Mouse (Mus musculus) myocyte (in vitro differentiated cells): ENCODE results near the gene H2-Ke6. TPM values are rescaled to one million over a fixed set of nuclear protein-coding genes. Genes with fewer than 3 reads are reported as not detected.

Experiments used
- H3K27me3 ChIP-seq: one replicate; pipeline ENCODE4 v1.6.1; 2011; ENCODE audit not compliant: control insufficient read depth, insufficient read depth, insufficient read length
- H3K36me3 ChIP-seq: one replicate; pipeline ENCODE4 v1.6.1; 2011; ENCODE audit not compliant: control insufficient read depth, insufficient read depth
- H3K4me2 ChIP-seq: one replicate; pipeline ENCODE4 v1.6.1; 2011; ENCODE audit warnings: low read depth, control low read depth
- H3K4me3 ChIP-seq: one replicate; pipeline ENCODE4 v1.5.1; 2011; ENCODE audit warnings: mild to moderate bottlenecking, control low read depth, moderate library complexity
- H3K79me2 ChIP-seq: one replicate; pipeline ENCODE4 v1.6.1; 2011; ENCODE audit not compliant: control insufficient read depth, insufficient read depth
- H3ac ChIP-seq: one replicate; pipeline ENCODE4 v1.6.1; 2011; ENCODE audit not compliant: control insufficient read depth, insufficient read length
- CEBPB ChIP-seq: IDR thresholded peaks from 2 replicates; pipeline ENCODE4 v1.6.1; 2011; ENCODE audit warnings: mild to moderate bottlenecking, moderate library complexity; ENCODE audit not compliant: poor library complexity, insufficient read depth, severe bottlenecking
- E2F4 ChIP-seq: IDR thresholded peaks from one replicate; pipeline ENCODE4 v1.6.1; 2011; ENCODE audit warnings: mild to moderate bottlenecking, control low read depth, moderate library complexity; ENCODE audit not compliant: insufficient read depth
- MAX ChIP-seq: IDR thresholded peaks from one replicate; pipeline ENCODE4 v1.6.1; 2011; ENCODE audit warnings: low read depth, mild to moderate bottlenecking, control low read depth
- MYOD1 ChIP-seq, 3 experiments: IDR thresholded peaks; one replicate each; pipeline ENCODE4 v1.6.1; 2011; ENCODE audit warnings: control low read depth in 2 of 3, low read depth in 2 of 3, mild to moderate bottlenecking in 2 of 3, moderate library complexity in 1 of 3; ENCODE audit not compliant: insufficient read length in 2 of 3, control insufficient read depth in 1 of 3
- MYOG ChIP-seq, 3 experiments: IDR thresholded peaks; one replicate each; pipeline ENCODE4 v1.6.1; 2011; ENCODE audit warnings: control low read depth in 2 of 3, low read depth in 2 of 3, mild to moderate bottlenecking in 2 of 3; ENCODE audit not compliant: insufficient read length in 2 of 3, control insufficient read depth in 1 of 3, insufficient read depth in 1 of 3
- POLR2A ChIP-seq: IDR thresholded peaks from one replicate; pipeline ENCODE4 v1.6.1; 2011; ENCODE audit warnings: low read depth, mild to moderate bottlenecking, control low read depth, moderate library complexity; ENCODE audit not compliant: insufficient read length
- POLR2AphosphoS2 ChIP-seq: IDR thresholded peaks from one replicate; pipeline ENCODE4 v1.6.1; 2011; ENCODE audit warnings: low read depth, control low read depth; ENCODE audit not compliant: insufficient read length
- REST ChIP-seq: IDR thresholded peaks from one replicate; pipeline ENCODE4 v1.6.1; 2011; ENCODE audit warnings: mild to moderate bottlenecking, control low read depth, moderate library complexity; ENCODE audit not compliant: insufficient read depth, insufficient read length
- SRF ChIP-seq: IDR thresholded peaks from one replicate; pipeline ENCODE4 v1.6.1; 2011; ENCODE audit warnings: low read depth; ENCODE audit not compliant: control insufficient read depth, insufficient read length
- TCF12 ChIP-seq: IDR thresholded peaks from one replicate; pipeline ENCODE4 v1.6.1; 2011; ENCODE audit warnings: mild to moderate bottlenecking, control low read depth; ENCODE audit not compliant: poor library complexity, insufficient read depth, severe bottlenecking
- TCF3 ChIP-seq: IDR thresholded peaks from one replicate; pipeline ENCODE4 v1.6.1; 2011; ENCODE audit warnings: low read depth, control low read depth; ENCODE audit not compliant: insufficient read length
- USF1 ChIP-seq: IDR thresholded peaks from one replicate; pipeline ENCODE4 v1.6.1; 2011; ENCODE audit warnings: low read depth, mild to moderate bottlenecking, control low read depth, moderate library complexity
- polyA plus RNA-seq: library from polyadenylated mRNA; unstranded; fragments of >200 nt; fragmentation: generic; extraction: Trizol; gene quantifications from one replicate; pipeline ENCODE4 v1.2.1, GENCODE M21; 2012; ENCODE audit warnings: missing spikeins

H2-Ke6 gene
- 51.1 TPM for polyA plus RNA-seq

- peak within 1 kb of the TSS; percentile 33 for H3K4me3 ChIP-seq
- H3K27me3 ChIP-seq, result no peaks in the 10 kb centered on the region
- peak within 1 kb of the TSS; percentile 5 for H3ac ChIP-seq
- peaks cover 30% of the 10 kb centered on the region for H3K79me2 ChIP-seq
- H3K36me3 ChIP-seq, result peaks cover 12% of the 10 kb centered on the region
- peak within 1 kb of the TSS; percentile 72 for H3K4me2 ChIP-seq
- no peak for TF ChIP-seq USF1
- no peak for TF ChIP-seq E2F4
- TF ChIP-seq MYOG (IDR thresholded peaks at IDR 0.05; ENCODE audit: control insufficient read depth in 1 of 3, insufficient read depth in 1 of 3, insufficient read length in 2 of 3, low read depth in 2 of 3), result peak in 1 of 3 experiments; percentile 23
- TF ChIP-seq POLR2A, result peak; percentile 79
- peak; percentile 34 for TF ChIP-seq SRF
- TF ChIP-seq POLR2AphosphoS2, result peak; percentile 99
These were observed at the start of gene H2-Ke6 for GRCm38 (mm10) chr17:34027656-34028223. Gene H2-Ke6 (minus strand): TSS chr17:34028060.

GRCm38 (mm10) chr17:34077549-34077948 lies 49.7 kb upstream of the H2-Ke6 start:
- Histone ChIP-seq H3K27me3 (no peaks in the 10 kb centered on the region), H3K36me3 (no peaks in the 10 kb centered on the region), H3K4me2 (peak overlapping the region; percentile 3), H3K4me3 (no peak overlapping the region), H3ac (no peak overlapping the region), H3K79me2 (no peaks in the 10 kb centered on the region)
- TF ChIP-seq POLR2AphosphoS2, result no peak
- TF ChIP-seq E2F4, result no peak
- no peak for TF ChIP-seq TCF12
- TF ChIP-seq MYOD1 (IDR thresholded peaks at IDR 0.05; ENCODE audit: control insufficient read depth in 1 of 3, insufficient read length in 2 of 3, low read depth in 2 of 3), result no peak
- no peak for TF ChIP-seq MYOG (IDR thresholded peaks at IDR 0.05; ENCODE audit: control insufficient read depth in 1 of 3, insufficient read depth in 1 of 3, insufficient read length in 2 of 3, low read depth in 2 of 3)
- TF ChIP-seq POLR2A, result no peak
- TF ChIP-seq TCF3, result no peak
- TF ChIP-seq CEBPB, result no peak
- TF ChIP-seq MAX, result no peak
- TF ChIP-seq USF1, result no peak

GRCm38 (mm10) chr17:34075271-34075670 lies 47.4 kb upstream of the H2-Ke6 start:
- H3K36me3 ChIP-seq, result no peaks in the 10 kb centered on the region
- no peaks in the 10 kb centered on the region for H3K79me2 ChIP-seq
- no peak overlapping the region for H3K4me2 ChIP-seq
- TF ChIP-seq CEBPB (no peak), MYOD1 (IDR thresholded peaks at IDR 0.05; ENCODE audit: control insufficient read depth in 1 of 3, insufficient read length in 2 of 3, low read depth in 2 of 3) (no peak), REST (no peak), POLR2A (no peak), TCF3 (no peak), E2F4 (no peak), MAX (no peak), POLR2AphosphoS2 (no peak), MYOG (IDR thresholded peaks at IDR 0.05; ENCODE audit: control insufficient read depth in 1 of 3, insufficient read depth in 1 of 3, insufficient read length in 2 of 3, low read depth in 2 of 3) (no peak), TCF12 (no peak), SRF (no peak), USF1 (no peak)
- H3ac ChIP-seq, result no peak overlapping the region
- H3K4me3 ChIP-seq, result no peak overlapping the region
- H3K27me3 ChIP-seq, result no peaks in the 10 kb centered on the region

GRCm38 (mm10) chr17:34072091-34072490 lies 44.2 kb upstream of the H2-Ke6 start:
- H3K79me2 ChIP-seq, result no peaks in the 10 kb centered on the region
- H3K27me3 ChIP-seq, result no peaks in the 10 kb centered on the region
- no peak overlapping the region for H3K4me3 ChIP-seq
- TF ChIP-seq POLR2AphosphoS2, result no peak
- no peak for TF ChIP-seq MYOG (IDR thresholded peaks at IDR 0.05; ENCODE audit: control insufficient read depth in 1 of 3, insufficient read depth in 1 of 3, insufficient read length in 2 of 3, low read depth in 2 of 3)
- TF ChIP-seq REST, result no peak
- no peak for TF ChIP-seq USF1
- TF ChIP-seq TCF3, result no peak
- no peak for TF ChIP-seq MYOD1 (IDR thresholded peaks at IDR 0.05; ENCODE audit: control insufficient read depth in 1 of 3, insufficient read length in 2 of 3, low read depth in 2 of 3)
- no peak for TF ChIP-seq TCF12
- TF ChIP-seq CEBPB, result no peak
- no peak for TF ChIP-seq SRF
- no peak for TF ChIP-seq E2F4
- no peak for TF ChIP-seq POLR2A
- no peak for TF ChIP-seq MAX
- no peaks in the 10 kb centered on the region for H3K36me3 ChIP-seq
- H3ac ChIP-seq, result no peak overlapping the region
- H3K4me2 ChIP-seq, result no peak overlapping the region

- no peaks in the 10 kb centered on the region for H3K79me2 ChIP-seq
- H3K4me3 ChIP-seq, result no peak overlapping the region
- no peaks in the 10 kb centered on the region for H3K27me3 ChIP-seq
- no peaks in the 10 kb centered on the region for H3K36me3 ChIP-seq
- peak overlapping the region; percentile 51 for H3K4me2 ChIP-seq
- no peak overlapping the region for H3ac ChIP-seq
- TF ChIP-seq TCF3 (no peak), MYOG (IDR thresholded peaks at IDR 0.05; ENCODE audit: control insufficient read depth in 1 of 3, insufficient read depth in 1 of 3, insufficient read length in 2 of 3, low read depth in 2 of 3) (peak in 2 of 3 experiments; percentile 67 to 82), TCF12 (peak; percentile 51), MYOD1 (IDR thresholded peaks at IDR 0.05; ENCODE audit: control insufficient read depth in 1 of 3, insufficient read length in 2 of 3, low read depth in 2 of 3) (no peak), MAX (no peak), POLR2A (no peak)
These were observed 41.0 kb upstream of the H2-Ke6 start for GRCm38 (mm10) chr17:34068864-34069263.
